Mouse (Mus musculus): ENCODE data around the gene Mfap4. TPM values are rescaled to one million over a fixed set of nuclear protein-coding genes. Genes with fewer than 3 reads are reported as not detected.

Gene Mfap4
- polyA plus RNA-seq, 1 experiment from 2014 or later, result 2,309 TPM

GRCm38 (mm10) chr11:61492749-61493401 lies 7.6 kb downstream of the Mfap4 start:
- ATAC-seq (no peak), DNase-seq (ENCODE audit: low spot score) (peak; percentile 28)
- Histone ChIP-seq H3K4me3 (ENCODE audit: low read depth, low read length) (peak overlapping the region; percentile 83), H3K36me3 (ENCODE audit: insufficient read depth, low read length) (peaks cover 24% of the 10 kb centered on the region; the same call in 1 of the 2 replicates), H3K9ac (replicated peaks; ENCODE audit: low read depth) (peak overlapping the region; percentile 69; the same call in 1 of the 2 replicates), H3K27ac (ENCODE audit: low read length) (peak overlapping the region; percentile 84), H3K4me1 (ENCODE audit: insufficient read depth, low read depth, low read length) (peaks cover 10% of the 10 kb centered on the region; the same call in 1 of the 2 replicates), H3K27me3 (replicated peaks; ENCODE audit: insufficient read depth, low read length) (no peaks in the 10 kb centered on the region), H3K4me2 (replicated peaks; ENCODE audit: low read depth, low read length) (peak overlapping the region; percentile 88), H3K9me3 (ENCODE audit: low read length) (no peaks in the 10 kb centered on the region)
- peak; percentile 18; the same call in 1 of the 2 replicates for TF ChIP-seq CTCF (IDR thresholded peaks at IDR 0.05)
- no peak for TF ChIP-seq EP300 (IDR thresholded peaks at IDR 0.05)
- WGBS, result 57% methylated on average over 12 of the region's 12 CpGs

GRCm38 (mm10) chr11:61493525-61494128 lies 8.4 kb downstream of the Mfap4 start:
- DNase-seq (ENCODE audit: low spot score) (peak; percentile 25), ATAC-seq (peak; percentile 45)
- Histone ChIP-seq H3K9me3 (ENCODE audit: low read length) (no peaks in the 10 kb centered on the region), H3K4me2 (replicated peaks; ENCODE audit: low read depth, low read length) (peak overlapping the region; percentile 88), H3K4me3 (ENCODE audit: low read depth, low read length) (peak overlapping the region; percentile 83), H3K27me3 (replicated peaks; ENCODE audit: insufficient read depth, low read length) (no peaks in the 10 kb centered on the region), H3K36me3 (ENCODE audit: insufficient read depth, low read length) (peaks cover 21% of the 10 kb centered on the region; the same call in 1 of the 2 replicates), H3K9ac (replicated peaks; ENCODE audit: low read depth) (peak overlapping the region; percentile 69), H3K4me1 (ENCODE audit: insufficient read depth, low read depth, low read length) (peaks cover 10% of the 10 kb centered on the region; the same call in 1 of the 2 replicates), H3K27ac (ENCODE audit: low read length) (peak overlapping the region; percentile 84)
- 1% methylated on average over 41 of the region's 50 CpGs for WGBS
- TF ChIP-seq EP300 (IDR thresholded peaks at IDR 0.05), result no peak
- TF ChIP-seq CTCF (IDR thresholded peaks at IDR 0.05), result peak; percentile 17; the same call in 1 of the 2 replicates

GRCm38 (mm10) chr11:61494129-61494997 lies 9.1 kb downstream of the Mfap4 start, which contains the start of gene Mapk7:
Gene Mapk7 (minus strand): TSS chr11:61494406.
- Histone ChIP-seq H3K27me3 (replicated peaks; ENCODE audit: insufficient read depth, low read length) (no peaks in the 10 kb centered on the region), H3K4me1 (ENCODE audit: insufficient read depth, low read depth, low read length) (peaks cover 10% of the 10 kb centered on the region; the same call in 1 of the 2 replicates), H3K4me3 (ENCODE audit: low read depth, low read length) (peak within 1 kb of the TSS; percentile 83), H3K9ac (replicated peaks; ENCODE audit: low read depth) (peak within 1 kb of the TSS; percentile 69), H3K4me2 (replicated peaks; ENCODE audit: low read depth, low read length) (peak within 1 kb of the TSS; percentile 88), H3K36me3 (ENCODE audit: insufficient read depth, low read length) (peaks cover 13% of the 10 kb centered on the region; the same call in 1 of the 2 replicates), H3K27ac (ENCODE audit: low read length) (peak within 1 kb of the TSS; percentile 88), H3K9me3 (ENCODE audit: low read length) (no peaks in the 10 kb centered on the region)
- 0% methylated on average over 54 of the region's 62 CpGs for WGBS
- TF ChIP-seq EP300 (IDR thresholded peaks at IDR 0.05) (no peak), CTCF (IDR thresholded peaks at IDR 0.05) (no peak)
- ATAC-seq, result peak; percentile 93
- peak; percentile 99 for DNase-seq (ENCODE audit: low spot score)

- Histone ChIP-seq H3K36me3 (ENCODE audit: insufficient read depth, low read length) (peaks cover 8% of the 10 kb centered on the region; the same call in 1 of the 2 replicates), H3K4me3 (ENCODE audit: low read depth, low read length) (no peak overlapping the region), H3K9ac (replicated peaks; ENCODE audit: low read depth) (no peak overlapping the region), H3K4me2 (replicated peaks; ENCODE audit: low read depth, low read length) (no peak overlapping the region), H3K27ac (ENCODE audit: low read length) (no peak overlapping the region), H3K4me1 (ENCODE audit: insufficient read depth, low read depth, low read length) (peaks cover 10% of the 10 kb centered on the region; the same call in 1 of the 2 replicates), H3K27me3 (replicated peaks; ENCODE audit: insufficient read depth, low read length) (no peaks in the 10 kb centered on the region), H3K9me3 (ENCODE audit: low read length) (no peaks in the 10 kb centered on the region)
- TF ChIP-seq EP300 (IDR thresholded peaks at IDR 0.05) (no peak), CTCF (IDR thresholded peaks at IDR 0.05) (no peak)
- ATAC-seq, result no peak
- 77% methylated on average over 2 of the region's 2 CpGs for WGBS
- no peak for DNase-seq (ENCODE audit: low spot score)
Observed at GRCm38 (mm10) chr11:61495528-61495927, 10.3 kb downstream of the Mfap4 start.

- Histone ChIP-seq H3K27me3 (replicated peaks; ENCODE audit: insufficient read depth, low read length) (no peaks in the 10 kb centered on the region), H3K9me3 (ENCODE audit: low read length) (no peaks in the 10 kb centered on the region), H3K36me3 (ENCODE audit: insufficient read depth, low read length) (no peaks in the 10 kb centered on the region), H3K9ac (replicated peaks; ENCODE audit: low read depth) (no peak overlapping the region), H3K4me2 (replicated peaks; ENCODE audit: low read depth, low read length) (no peak overlapping the region), H3K4me3 (ENCODE audit: low read depth, low read length) (no peak overlapping the region), H3K4me1 (ENCODE audit: insufficient read depth, low read depth, low read length) (peaks cover 10% of the 10 kb centered on the region; the same call in 1 of the 2 replicates), H3K27ac (ENCODE audit: low read length) (no peak overlapping the region)
- 83% methylated on average over 1 of the region's 1 CpGs for WGBS
- DNase-seq (ENCODE audit: low spot score) (no peak), ATAC-seq (no peak)
- TF ChIP-seq CTCF (IDR thresholded peaks at IDR 0.05) (no peak), EP300 (IDR thresholded peaks at IDR 0.05) (no peak)
Observed at GRCm38 (mm10) chr11:61497490-61497889, 12.3 kb downstream of the Mfap4 start.

Measured in lung, postnatal 0 days (tissue).